Mouse (Mus musculus) right cerebral cortex, postnatal 10 days (tissue): ENCODE results near the gene Fmnl1.

ENCODE experiments used
- DNase-seq, 2 experiments: peaks; one replicate each; pipeline ENCODE4 v3.0.0; 2021; ENCODE audit warnings: low spot score in 2 of 2

The Fmnl1 gene

DNA sequence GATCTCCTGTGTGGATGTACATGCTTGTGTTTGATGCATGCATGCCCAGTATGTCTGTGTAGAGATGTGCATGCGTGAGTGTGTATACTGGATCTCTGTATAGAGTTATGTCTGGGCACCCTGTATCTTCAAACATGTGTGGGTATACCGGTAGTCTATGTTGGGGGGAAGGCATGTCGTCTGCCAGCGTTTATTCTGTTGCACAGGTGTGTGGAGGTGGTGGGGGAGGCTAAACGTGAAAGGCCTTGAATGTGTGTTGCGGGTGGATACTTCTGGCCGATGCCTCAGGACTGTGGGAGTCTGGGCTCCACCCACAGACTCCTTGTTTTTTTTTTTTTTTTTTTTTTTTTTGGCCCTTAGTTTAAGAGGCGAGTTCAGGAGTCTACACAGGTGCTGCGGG lies 10.4 kb downstream of the Fmnl1 start:
- DNase-seq, result no peak

DNA sequence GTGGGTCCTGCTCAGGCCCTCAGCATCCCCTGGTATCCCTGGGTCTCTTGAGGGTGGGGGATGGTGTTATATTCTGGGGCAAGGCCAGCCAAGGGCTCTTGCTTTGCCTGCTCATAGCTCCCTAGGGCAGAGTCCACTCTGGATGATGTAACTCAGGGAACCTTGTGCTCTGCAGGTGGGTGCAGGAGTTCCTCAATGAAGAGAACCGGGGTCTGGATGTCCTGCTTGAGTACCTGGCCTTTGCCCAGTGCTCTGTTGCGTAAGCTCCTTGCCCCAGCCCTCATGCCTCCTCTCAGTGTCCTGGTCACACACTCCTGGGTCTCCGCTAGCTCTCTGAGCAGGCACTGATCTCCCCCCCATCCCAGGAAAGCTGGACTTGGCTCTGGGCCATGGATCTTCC lies 11.0 kb downstream of the Fmnl1 start:
- DNase-seq, result no peak

DNA sequence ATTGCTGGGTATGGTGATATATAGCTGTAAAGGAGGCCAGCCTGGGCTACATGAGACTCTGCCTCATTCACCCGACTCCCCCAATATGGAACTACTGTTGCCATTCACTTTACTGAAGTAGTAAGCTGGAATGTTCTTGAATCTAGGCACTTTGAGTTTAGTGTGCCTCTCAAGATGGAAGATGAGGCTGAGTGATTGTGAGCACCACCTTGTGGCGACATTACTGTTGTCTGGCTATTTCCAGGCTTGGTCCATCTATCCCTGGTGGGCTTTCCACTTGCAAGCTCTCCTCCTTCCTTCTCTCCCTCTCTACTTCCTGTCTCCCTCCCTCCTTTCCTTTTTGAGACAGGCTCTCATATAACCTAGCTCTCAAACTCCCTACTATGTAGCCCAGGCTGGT lies 14.0 kb downstream of the Fmnl1 start:
- DNase-seq, result no peak

DNA sequence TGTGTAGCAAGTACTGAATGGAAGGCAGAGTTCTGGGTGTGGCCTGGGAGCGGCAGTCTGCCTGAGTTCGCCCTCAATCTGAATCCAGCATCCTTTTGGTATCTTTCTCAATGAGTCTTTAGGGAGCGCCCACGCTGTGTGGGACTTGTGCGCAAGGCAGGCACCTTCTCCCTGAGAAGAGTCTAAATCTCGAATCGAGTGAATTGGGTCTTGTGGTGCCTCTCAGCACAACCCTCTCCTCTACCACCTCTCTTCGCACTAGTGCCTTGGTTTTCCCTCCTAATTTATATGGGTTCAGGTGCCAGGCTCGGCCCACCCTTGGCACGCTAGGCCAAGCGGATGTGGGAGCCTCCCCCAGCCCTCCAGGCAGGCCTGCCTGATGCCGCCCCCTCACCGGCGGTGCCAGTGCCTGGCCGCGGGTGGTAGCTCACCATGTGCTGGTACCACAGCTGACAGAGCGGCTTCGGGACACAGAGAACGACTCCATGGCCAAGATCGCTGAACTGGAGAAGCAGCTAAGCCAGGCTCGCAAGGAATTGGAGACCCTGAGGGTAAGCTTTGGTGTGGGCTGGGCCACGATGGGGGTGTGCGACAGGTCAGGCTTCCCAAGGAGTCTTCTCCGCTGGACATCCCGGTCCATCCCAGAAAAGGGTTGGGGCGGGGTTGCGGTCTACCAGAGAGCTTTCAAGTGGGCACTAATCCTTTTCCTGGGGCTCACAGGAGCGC lies 21.5 kb downstream of the Fmnl1 start:
- DNase-seq, result peak; percentile 68 to 75

DNA sequence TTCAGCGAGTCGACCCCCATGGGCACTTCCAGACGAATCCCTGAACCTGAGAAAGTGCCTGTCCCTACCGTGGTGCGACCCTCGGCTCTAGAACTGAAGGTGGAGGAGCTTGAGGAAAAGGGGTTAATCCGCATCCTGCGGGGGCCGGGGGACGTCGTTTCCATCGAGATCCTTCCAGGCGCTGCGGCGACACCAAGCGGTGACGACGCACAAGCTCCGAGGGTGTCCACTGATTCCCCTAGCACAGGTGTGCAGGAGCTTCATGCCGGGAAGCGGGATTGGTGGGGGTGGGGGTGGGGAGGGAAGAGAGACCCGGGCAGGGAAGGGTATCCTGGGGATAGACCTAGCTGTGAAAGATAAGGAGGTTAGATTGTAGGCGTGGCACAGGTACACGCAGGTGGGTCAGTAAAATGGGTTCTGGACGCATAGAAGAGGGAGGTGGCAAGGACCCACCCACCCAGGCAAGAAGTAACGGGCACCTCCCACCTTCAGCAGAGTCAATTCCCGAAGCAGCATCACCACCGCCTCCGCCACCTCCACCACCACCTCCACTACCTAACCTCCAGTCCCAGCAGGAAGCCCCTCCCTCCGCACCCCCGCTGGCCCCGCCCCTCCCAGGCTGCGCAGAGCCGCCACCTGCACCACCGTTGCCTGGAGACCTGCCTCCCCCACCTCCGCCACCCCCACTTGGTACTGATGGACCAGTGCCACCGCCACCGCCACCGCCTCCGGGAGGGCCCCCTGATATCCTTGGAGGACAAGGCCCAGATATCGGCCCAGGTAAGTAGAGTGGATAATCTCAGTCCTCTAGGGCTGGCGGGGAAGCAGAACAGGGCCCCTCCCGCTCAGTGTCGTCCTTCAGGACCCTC lies 22.3 kb downstream of the Fmnl1 start:
- DNase-seq, result peak; percentile 87 to 90

DNA sequence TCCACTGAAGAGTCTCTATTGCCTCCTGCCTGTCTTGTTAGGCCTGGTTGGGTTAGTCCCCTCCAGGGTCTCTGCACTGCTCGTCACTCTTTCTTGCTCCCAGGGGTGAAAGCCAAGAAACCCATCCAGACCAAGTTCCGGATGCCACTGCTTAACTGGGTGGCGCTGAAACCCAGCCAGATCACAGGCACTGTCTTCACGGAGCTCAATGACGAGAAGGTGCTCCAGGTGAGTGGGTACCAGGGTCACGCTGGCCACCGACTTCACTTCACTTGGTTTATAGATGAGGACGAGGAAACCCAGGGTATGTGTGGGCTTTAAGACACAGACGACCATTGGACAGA lies 22.9 kb downstream of the Fmnl1 start:
- DNase-seq, result no peak

DNA sequence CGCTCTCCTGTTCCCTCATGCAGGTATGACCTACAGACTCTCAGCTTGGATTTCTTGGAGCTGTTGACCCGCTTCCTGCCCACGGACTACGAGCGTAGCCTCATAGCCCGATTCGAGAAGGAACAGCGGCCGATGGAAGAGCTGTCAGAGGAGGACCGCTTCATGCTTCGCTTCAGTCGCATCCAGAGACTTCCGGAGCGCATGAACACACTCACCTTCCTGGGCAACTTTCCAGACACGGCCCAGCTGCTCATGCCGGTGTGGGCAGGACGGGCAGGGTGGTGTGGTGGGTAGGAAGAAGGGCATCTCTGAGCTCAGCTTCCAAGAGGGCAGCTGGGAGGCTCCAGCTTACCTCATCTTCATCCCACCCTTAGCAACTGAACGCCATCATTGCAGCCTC lies 24.3 kb downstream of the Fmnl1 start:
- DNase-seq, result no peak

DNA sequence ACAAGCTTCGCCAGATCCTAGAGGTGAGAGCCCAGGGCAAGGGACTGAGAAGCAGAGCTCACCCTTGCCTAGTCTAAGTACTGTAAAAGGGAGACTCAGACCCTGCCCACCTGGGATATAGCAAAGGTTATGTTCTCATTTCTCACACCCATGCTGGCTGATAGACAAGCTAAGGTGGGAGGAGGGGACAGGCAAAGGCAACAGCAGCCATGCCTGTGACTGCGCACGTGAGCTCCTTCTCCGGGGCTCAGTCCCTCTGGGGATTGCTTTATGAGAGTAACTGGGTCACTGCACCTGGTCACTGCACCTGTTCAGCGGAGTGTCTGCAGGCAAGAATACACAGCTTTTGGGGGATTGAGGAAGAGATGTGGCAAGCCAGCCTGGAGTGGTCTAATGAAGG lies 24.7 kb downstream of the Fmnl1 start:
- DNase-seq, result no peak

DNA sequence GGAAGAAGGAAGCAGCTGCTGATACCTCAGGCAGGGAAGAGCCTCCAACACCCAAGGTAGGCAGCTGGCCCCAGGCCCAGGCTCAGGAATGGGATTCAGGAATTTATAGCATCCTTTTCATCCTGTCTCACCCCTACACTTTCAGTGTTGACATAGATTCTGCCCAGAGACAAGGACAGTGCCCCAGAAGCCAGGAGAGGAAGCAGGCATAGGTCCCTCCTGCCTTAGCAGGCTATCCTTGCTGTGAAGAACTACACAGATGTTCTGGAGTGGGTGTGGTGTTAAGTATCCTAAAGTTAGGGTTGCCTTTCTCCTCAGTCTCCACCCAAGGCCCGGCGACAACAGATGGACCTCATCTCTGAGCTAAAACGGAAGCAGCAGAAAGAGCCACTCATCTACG lies 26.4 kb downstream of the Fmnl1 start:
- DNase-seq, result peak in 1 of 2 experiments; percentile 69

DNA sequence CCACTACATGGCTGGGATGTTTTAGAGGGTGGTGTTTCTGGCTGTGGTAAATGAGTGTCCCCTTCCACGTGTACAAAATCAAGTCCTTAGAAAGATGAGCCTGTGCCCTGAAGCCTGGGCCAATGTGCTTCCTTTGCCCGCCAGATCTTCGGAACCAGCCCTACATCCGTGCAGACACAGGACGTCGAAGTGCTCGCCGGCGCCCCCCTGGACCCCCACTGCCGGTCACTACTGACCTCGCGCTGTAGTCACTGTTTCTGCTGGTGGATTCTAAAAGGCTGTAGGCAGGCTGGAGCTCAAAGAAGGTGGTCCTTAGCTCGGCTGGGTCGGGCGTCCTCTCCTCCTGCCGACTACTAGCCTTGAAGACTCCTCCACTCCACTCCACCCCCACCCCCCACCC lies 27.4 kb downstream of the Fmnl1 start:
- DNase-seq, result no peak

DNA sequence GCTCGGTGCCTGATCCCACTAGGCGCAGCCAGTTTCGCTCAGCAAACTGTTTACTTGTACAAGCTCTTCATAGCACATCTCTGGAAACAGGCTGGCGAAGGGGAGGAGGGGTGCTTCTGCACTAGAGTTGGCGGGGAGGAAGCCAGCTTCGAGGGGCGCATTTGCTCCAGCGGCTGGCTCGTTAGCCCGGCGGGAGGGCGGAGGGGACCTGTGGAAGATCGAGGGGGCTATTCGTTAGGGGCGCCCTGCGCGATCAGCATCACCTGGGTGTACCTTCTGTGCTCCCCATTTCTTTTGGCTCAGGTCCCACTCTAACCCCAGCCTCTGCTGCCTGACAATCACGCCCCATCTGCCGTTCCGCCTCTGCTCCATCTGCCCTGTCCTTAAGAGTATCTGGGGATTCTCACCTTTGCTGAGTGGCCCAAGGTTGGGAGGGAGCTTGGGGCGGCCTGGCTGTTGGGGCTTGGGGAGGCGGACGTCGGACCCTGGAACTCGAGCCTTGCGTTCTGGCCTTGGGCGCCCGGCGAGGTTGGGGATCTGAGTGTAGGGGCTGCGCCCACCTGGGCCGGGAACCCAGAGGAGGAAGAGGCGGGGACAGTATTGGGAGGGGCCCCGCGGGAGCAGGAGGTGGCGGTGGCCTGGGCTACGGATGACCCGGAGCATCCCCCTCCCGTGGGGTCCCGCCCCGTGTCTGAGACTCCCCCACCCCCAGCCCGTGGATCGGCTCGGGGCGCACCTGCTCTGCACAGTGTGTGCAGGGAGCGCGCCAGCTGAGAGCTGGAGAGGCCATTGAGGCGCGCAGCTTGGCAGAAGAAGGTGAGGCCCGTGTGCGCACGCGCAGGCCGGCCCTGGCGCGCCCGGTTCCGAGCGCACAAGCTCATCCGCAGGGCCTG lies 28.2 kb downstream of the Fmnl1 start:
- peak; percentile 86 to 88 for DNase-seq

DNA sequence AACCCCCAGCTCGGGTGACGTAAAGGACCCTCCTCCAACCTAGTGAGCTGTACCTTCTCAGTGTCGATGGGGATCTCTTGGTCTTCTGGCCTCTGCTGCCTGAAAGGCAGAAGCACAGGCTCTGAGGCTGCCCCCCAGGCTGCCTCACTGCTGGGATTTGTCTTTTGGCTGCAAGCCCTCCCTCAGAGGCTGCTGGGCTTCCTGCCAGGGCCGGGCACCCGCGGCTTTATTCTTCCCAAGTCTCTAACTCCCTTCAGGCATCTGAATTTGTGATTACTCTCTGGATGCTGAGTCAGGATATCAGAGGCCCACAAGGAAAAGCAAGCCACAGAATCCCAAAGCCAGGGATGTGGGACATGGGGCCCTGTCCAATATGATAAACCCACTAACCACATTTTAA lies 30.8 kb downstream of the Fmnl1 start:
- DNase-seq, result peak; percentile 90 to 91

DNA sequence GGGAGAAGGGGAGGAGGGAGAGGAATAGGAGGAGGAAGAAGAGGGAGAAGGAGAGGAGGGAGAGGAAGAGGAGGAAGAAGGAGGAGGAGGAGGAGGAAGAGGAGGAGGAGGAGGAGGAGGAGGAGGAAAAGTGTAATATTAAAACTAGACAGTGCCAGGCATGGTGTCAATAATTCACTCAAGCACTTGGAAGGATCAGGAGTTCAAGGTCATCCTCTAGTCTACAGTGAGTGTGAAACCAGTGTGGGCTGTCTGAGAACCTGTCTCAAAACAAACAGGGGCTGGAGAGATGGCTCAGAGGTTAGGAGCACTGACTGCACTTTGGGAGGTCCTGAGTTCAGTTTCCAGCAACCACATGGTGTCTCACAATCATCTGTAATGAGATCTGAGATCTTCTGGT lies 31.5 kb downstream of the Fmnl1 start:
- no peak for DNase-seq

DNA sequence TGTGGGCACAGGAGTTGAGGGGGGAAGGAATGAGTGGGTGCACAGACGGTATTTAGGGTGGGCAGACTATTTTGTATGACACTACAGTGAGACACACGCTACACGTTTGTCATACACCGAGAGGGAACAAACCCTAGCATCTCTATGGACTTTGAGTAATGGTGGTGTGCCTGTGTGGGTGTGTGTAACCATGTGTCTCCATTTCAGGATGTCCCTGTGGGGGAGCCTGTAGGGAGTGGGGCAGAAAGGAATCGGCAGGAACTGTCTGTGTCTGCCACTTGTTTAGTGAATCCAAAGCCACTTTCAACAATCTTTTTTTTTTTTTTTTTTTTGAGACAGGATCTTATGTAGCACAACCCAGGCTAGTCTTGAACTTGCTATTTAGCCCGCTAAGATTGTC lies 35.3 kb downstream of the Fmnl1 start:
- no peak for DNase-seq

DNA sequence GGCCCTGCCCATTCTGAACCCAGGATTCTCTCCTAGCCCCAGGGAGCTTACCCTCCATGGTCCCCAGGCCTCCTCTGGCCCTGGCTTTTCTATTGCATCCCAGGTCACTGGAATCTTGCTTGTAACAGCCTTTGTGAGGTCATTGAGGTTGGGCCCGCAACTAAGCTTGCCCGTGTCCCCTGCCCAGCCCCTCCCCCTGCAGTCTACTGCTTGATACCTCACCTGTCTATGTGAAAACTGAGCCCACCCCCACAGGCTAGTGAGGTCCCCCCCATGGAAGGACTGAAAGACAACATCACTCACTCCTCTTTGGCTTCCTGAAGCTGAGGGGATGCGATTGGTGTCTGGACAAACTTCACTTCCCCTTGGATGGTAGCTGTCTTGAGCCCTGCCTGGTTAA lies 37.6 kb downstream of the Fmnl1 start, which contains the start of gene 1700023F06Rik:
TSS of gene 1700023F06Rik (minus strand) at position 101 of the 400 bp plus-strand sequence.
- DNase-seq, result no peak

DNA sequence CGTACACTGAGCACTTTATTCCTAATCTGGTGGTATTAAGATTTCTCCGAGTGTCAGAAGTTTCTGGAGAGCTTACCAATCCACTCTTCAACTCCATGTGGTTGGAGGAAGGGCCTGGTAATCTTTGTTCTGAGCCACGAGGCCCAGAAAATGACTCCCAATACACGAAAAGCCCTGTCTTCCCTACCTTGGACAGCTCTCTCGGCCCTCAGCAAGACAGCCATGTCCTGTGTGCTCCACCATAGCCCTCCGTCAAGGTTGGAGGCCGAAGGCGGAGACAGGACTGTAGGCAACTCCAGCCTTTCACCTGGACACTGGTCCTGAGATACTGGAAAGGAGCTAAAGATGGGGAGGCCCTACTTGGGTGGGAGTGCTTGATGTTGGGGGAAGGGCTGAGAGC lies 39.4 kb downstream of the Fmnl1 start:
- DNase-seq, result no peak

DNA sequence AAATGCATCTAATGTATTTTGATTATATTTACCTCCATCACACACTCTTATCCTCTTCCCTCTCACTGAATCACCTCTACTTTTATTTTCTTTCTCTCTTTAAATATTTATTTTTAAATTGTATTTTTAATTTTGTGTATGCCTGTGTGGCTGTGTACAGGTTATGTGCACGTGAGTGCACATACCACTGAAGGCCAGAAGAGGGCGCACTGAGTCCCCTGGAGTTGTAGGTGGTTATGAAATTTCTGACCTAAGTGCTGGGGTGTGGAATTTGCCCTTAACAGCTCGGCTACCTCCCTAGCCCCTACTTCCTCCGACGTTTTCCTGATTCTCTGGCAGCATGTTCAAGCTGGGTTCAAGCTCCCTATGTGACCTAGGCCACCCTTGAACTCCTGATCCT lies 42.8 kb downstream of the Fmnl1 start:
- DNase-seq, result no peak

DNA sequence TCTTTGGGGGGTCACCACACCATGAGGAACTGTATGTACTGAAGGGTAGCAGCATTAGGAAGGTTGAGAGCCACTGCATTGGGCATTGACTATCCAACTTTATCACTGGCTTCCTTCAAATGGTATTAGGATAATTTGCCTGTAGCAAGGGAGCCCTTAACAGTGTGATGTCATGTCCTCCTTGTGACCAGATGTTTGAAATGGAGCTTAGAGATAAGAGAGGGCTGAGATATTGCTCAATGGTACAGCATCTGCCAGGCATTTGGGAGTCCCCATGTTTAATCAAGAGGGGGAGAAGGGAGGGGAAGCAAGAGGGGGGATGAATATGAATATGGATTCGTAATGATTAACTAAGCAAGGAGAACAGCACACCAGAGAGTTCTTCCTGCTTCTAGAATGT lies 44.4 kb downstream of the Fmnl1 start:
- no peak for DNase-seq

DNA sequence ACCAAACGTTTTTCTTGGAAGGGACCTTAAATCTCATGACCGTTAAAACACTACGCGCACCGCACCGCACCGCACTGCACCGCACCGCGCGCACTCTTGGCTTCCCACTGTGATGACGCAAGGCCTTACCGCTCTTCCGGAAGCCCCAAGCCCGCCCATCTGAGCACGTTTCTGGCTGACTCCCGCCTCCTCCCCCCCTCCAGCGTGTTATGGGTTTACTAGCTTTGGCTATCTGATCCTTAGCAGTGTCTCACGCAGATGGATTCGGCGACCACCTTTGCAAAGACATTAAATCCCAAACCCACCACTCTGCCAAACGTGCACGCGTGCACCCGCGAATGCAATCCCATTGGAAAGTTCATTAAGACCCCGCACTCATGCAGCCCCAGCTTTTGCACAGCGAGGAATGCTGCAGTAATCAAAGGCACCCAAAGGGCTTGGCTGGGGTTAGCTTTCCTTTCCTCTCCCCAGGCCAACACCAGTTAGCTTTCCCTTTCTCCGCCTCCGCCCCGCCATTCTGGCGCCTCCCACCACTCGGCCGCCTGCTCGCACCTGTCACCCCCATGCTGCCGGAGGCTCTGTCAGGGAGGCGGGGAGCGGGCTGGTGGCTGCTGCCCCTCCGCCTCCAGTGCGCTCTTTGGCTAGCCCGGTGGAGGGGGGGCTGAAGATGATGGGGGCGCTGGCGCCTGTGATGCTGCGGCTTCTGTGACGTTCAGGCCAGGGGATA lies 47.0 kb downstream of the Fmnl1 start, which contains the start of gene Spata32:
TSS of gene Spata32 (minus strand) at position 643 of the 727 bp plus-strand sequence.
- DNase-seq, result peak; percentile 83 to 85

DNA sequence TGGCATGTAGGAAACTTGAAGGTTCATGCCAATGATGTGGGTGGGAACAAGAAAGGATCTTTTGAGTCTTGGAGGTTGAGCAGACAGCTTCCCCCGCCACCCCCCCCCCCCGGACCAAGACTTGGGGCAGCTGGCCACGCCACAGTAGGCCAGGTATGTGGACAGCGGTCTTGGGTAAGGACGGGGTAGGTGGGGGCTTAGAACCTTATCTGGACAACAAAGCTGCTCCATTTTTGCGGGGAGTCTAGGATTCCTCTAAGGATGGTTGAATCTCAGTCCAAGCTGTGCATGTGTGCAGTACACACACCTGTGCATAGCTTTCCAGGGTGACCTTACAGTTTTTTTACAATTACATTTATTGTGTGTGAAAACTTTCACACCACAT lies 47.6 kb downstream of the Fmnl1 start:
- no peak for DNase-seq

DNA sequence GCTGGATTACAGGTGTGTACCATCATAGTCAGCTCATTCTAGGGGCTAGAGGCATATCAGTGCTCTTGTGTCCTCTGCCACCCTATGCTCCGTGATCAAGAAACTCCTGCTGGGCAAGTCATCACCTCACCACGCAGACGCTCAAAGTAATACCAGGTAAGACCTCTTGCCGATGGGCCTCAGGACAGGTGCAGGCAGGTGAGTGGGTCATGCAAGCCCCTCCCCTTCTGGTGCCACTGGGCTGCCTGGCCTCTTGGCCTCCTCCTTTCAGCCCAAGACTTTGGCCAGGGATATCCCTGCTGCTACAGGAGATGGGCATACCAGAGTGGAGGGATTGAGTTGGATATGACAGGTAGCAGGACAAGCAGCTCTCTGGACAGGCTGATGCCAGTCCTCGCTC lies 48.4 kb downstream of the Fmnl1 start:
- DNase-seq, result no peak

DNA sequence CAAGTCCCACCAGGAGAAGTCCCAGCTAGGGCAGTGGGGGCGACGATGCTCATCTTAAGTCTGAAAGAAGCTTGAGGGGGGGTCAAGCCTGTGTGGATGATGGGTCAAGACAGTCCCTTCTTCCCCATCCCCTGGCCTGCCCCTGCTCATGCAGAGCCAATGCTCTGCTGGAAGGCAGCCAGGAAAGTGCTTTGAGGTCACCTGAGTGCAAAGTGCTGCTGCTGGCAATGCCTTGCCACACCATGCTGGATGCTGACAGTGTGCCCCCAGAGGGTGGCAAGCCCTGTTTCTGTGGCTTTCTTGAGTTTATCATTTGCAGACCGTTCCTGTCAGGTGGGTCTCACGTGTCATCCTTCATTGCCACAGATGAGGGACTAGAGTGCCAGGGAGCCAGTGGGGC lies 49.1 kb downstream of the Fmnl1 start:
- no peak for DNase-seq
